Mouse (Mus musculus) fat pad, adult 2 months (tissue): ENCODE results near the gene Nckap5.
"Not testable (repeated sequence)": the region's sequence is repeated elsewhere in the genome, so short reads cannot be mapped to it uniquely, and the experiment has no call there.

Experiments used
- DNase-seq: peaks from one replicate; pipeline ENCODE4 v3.0.0-alpha.2; 2011; ENCODE audit warnings: low read depth, low spot score; ENCODE audit errors: extremely low read depth

Gene Nckap5

DNA sequence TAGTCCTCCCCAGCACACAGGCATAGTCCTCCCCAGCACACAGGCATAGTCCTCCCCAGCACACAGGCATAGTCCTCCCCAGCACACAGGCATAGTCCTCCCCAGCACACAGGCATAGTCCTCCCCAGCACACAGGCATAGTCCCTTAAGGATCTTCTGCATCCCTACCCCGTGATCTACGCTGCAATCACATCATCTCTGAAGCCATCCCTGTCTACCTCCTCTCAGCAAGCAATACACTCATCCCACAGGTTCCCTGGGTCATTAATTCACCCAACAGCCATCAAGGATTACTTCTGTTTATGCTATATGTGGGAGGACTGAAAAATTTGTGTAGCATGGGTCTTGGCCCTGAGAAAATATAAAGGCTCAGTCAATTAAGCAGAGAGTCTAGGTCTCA is 738.6 kb downstream of the Nckap5 start:
- DNase-seq, result not testable (repeated sequence)

DNA sequence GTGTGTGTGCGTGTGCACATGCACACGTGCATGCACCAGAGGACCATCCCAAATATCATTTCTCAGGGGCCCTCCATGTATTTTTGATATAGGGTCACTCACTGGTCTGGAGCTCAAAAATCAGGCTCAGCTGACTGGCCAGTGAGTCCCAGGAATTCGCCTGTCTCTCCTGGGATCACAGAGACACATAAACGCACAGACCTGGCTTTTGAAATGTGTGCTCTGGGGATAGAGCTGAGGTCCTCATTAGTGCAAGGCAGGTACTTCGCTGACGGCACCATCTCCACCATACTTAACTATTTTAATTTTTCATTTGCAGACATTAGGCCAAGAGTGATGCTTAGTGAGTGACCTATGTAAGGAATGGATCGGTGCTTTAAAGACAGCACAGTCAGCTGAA is 743.4 kb downstream of the Nckap5 start:
- DNase-seq, result no peak

- DNase-seq, result no peak
These were observed 754.3 kb downstream of the Nckap5 start for GRCm38 (mm10) chr1:126076312-126076711.

GRCm38 (mm10) chr1:126070861-126071260 is 759.7 kb downstream of the Nckap5 start:
- no peak for DNase-seq

DNA sequence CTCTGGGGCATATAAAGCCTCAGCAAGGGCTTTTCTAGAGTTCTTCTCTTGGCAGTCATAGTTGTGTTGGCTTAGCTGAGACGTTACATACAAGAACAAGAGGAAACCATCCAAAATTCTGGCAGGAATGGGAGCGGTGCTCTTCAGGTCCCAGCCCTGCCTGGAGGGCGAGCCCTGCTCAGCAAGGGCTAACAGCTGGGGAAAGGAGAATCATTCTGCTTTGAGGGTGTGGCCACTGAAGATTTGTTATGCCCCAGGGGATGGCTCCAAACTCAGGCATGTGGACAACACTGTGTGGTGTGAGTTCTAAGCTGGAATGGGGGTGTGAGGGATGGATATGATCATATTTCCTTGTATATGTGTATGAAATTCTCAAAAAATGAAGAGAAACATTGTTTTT is 779.1 kb downstream of the Nckap5 start:
- DNase-seq, result no peak

GRCm38 (mm10) chr1:126042886-126043285 is 787.7 kb downstream of the Nckap5 start:
- no peak for DNase-seq

DNA sequence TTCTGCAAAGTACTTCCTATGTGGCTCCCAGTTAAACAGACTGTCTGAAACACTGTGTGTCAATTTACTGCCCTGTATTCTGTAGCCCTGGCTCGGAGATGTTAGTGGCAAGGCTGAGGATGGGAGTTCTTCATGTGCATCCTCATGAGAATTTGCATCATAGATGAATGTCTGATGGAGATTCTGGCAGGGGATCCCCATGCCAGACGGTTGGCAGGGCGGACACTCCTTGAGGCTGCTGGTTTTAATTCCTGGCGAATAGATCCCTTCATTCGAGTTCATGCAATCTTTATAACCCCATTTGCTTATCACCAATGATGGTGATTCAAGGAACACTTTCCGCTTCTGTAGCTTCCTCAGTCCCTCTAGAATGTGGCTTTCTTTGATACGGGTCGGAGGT is 803.1 kb downstream of the Nckap5 start:
- no peak for DNase-seq

- DNase-seq, result no peak
These were observed 806.1 kb downstream of the Nckap5 start for GRCm38 (mm10) chr1:126024518-126024917.

DNA sequence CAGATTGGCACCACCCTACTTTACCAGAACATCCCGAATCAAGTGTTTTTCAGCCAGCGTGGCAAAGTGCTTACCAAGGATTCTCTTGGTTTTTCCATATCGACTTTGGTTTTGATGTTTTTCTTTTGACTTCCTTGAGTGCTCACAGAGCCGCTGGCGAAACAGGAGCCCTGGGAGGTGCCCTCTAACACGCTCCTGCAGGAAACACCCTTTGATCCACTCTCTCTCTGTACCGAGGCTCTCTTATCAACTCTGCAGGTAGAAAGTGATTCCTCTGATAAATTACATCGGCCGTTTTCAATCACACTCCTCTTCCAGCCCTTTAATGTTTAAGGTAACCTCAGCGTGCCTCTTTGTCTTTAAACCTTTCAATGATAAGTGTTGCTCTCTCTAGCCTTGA is 807.6 kb downstream of the Nckap5 start:
- DNase-seq, result no peak

DNA sequence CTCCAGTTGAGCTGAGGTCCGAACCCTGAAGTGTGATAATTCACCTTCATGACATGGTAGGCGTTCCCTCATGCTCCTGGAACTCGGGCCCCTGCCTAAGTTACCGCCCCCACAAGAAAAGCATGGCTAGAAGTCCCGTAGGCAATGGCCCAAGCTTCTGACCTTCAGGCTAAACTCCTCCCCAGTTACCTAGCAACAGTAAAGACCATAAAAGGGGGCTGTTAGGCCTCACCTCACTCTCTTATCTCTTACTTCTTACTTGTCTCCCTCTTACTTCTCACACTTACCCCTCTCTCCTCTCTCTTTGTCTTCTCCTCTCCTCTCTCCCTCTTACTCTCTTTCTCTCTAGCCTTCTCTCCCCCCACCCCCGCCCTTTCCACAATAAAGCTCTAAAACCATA is 811.9 kb downstream of the Nckap5 start:
- DNase-seq, result not testable (repeated sequence)

GRCm38 (mm10) chr1:126011661-126012091 is 818.9 kb downstream of the Nckap5 start:
- DNase-seq, result no peak

- no peak for DNase-seq
These were observed 823.0 kb downstream of the Nckap5 start for GRCm38 (mm10) chr1:126007571-126007970.

- DNase-seq, result no peak
These were observed 824.9 kb downstream of the Nckap5 start for GRCm38 (mm10) chr1:126005672-126006071.

DNA sequence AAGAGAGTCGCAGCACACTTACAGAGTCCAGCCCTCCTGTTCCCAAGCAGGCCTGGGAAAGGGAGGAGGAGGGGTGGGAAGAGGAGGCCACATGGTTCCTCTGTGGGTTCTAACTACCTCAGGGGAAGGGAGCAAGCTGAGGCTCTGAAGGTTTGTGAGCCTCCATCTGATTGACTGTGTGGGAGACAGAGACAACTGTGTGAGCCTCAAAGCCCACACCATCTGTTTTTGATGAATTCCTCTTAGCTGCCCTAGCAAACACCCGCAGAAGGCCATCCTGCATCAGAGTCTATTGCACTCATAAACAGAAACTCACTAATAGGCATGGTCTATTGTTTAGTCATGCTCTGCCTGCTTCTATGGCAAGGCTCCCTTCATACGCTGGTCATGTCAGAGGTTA is 834.1 kb downstream of the Nckap5 start:
- DNase-seq, result no peak

DNA sequence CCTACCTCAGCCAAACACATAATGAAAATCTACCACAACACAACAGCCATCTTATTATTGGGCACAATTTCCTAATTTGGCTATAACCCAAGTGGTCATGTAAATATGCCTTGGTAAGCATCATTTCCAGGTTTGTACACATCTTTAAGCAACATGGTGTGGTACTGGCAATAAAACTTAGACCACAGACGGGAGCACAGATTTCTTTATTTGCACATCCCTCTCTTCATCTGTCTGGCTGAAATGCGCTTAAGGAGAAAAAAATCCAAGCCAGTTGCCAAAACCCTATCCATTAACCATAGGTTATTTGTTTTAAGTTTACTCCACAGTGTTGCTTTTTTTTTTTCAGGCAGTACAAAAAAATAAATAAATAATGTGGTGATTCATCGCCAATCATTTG is 842.8 kb downstream of the Nckap5 start:
- DNase-seq, result no peak

DNA sequence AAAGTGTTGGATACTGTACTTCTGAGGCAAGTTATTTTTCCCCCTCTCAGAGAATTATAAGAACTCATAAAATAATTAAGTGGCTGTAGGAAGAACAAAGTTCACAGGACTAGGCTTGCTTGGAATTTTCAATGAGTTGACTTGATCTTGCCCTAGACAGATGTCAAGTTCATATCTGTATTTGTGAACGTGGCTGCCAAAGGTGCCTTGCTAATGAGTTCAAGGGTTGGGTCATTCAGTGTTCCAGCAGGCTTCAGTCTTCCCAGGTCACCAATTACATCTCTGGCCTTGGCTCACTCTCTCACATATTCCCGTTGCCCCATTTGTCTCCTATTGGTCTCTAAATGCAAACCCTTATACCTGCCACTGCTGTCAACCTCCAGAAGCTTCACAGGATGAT is 846.0 kb downstream of the Nckap5 start:
- no peak for DNase-seq

DNA sequence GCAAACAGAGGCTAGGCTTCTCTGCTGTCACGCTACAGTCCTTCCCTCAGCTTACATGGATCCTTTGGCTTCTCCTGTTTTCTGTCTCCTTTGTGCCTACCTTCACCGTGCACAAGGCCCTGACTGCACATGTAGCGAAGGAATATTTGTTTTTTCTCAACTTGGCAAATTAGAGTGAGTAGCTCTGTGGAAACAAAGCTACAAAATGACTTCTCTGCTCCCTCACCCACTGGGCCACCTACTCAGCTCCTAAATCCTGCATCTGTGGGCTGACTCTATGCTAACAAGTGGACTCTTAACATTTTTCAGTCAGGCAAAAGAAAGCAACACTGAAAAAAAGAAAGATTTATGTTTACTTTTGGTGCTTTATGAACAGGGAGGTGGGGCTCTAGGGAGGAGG is 856.0 kb downstream of the Nckap5 start:
- DNase-seq, result no peak

GRCm38 (mm10) chr1:125971933-125972332 is 858.7 kb downstream of the Nckap5 start:
- no peak for DNase-seq

DNA sequence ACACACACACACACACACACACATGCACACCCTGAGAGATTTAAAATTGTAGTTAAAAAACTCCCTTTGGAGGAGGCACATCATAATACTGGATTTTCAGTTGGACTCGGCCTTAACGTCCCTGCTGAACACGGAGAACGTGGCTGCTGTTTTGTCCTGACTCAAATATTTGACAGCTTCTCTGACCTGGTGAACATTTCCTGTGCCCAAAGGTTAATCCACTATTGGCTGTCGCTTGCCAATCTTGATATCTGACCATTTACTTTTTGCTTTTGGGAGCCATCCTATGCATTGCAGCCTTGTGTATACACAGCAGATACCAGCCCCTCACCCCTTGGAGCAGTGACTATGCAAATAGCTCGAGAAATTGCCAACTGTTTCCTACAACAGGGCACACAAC is 862.9 kb downstream of the Nckap5 start:
- DNase-seq, result no peak

DNA sequence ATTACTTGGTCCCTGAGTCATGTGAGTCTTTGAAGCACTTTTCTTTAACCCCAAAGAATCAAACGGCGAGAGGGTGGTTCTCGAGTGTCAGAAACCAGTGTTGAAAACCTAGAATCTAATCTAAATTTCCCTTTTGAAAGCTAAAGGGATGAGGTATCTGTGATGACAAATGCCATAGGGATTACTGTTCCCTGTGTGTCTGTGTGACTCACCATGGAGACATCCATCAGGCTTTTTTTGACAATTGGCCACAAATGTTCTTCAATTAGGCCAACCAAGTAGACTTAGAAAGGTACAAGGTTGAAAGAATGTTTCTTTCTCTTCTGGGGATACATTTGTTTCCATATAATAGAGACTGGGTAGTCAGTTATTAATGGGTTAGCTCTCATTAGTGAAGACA is 879.6 kb downstream of the Nckap5 start:
- no peak for DNase-seq

DNA sequence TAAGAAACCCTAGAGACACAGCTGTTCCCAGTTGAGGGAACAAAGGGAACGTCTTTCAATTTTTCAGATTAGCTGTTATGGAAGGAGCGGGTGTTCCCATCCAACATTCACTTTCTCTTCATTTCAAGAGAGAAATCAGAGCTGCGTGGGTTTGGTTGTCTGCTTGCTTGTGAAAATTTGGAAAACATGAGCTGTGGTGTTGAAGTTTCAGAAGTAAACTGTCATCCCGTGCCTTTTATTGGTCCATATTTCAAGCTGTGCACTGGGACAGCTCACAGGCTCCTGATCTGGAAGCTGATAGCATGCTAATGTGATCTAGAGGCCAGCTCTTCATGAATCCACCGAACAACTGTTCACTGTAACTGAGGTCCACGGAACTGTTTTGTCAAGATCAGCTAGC is 881.5 kb downstream of the Nckap5 start:
- DNase-seq, result no peak

GRCm38 (mm10) chr1:125945136-125945535 is 885.5 kb downstream of the Nckap5 start:
- DNase-seq, result no peak

GRCm38 (mm10) chr1:125943305-125943704 is 887.3 kb downstream of the Nckap5 start:
- DNase-seq, result no peak

DNA sequence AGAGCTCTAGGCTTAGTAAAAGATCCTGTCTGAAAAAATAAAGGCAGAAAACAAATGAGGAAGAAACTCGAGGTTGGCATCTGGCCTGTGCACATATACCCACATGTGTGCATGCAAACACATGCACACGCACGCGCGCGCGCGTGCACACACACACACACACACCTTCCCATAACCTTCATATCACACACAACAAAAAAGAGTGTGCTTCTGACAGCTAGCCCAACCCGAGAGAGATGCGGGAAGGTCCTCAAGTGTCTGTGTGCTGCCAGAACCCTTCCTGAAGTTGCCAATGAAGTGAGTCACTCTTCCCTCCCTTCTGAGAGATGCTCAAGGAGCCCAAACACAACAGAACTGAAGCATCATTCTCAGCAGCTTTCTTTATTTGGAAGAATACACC is 905.1 kb downstream of the Nckap5 start:
- DNase-seq, result no peak
